Comparison of ENCODE assay signal across 8 mouse cellular contexts in genomic region chr12:112808587-112809364, GRCm38 (mm10). TPM values are rescaled to one million over a fixed set of nuclear protein-coding genes. Genes with fewer than 3 reads are reported as not detected.
DNase-seq lines count a peak whose midpoint lies in the region; ATAC-seq and TF ChIP-seq lines count a peak whose summit lies in the region.

Clba1 (plus strand) TSS chr12:112808937.

- H3K4me1 ChIP-seq in brown adipose tissue, adult 24 weeks (ENCODE audit: control insufficient read depth, insufficient read depth, insufficient read length, low read length): no peaks in the 10 kb centered on the region; the same call in 1 of the 2 replicates
- peaks cover 49% of the 10 kb centered on the region for H3K4me1 ChIP-seq in heart, embryonic 15.5 days (replicated peaks)
- no peaks in the 10 kb centered on the region for H3K4me1 ChIP-seq in liver, embryonic 14.5 days (replicated peaks; ENCODE audit: control insufficient read depth in 2 of 2, insufficient read depth in 2 of 2, low read length in 1 of 2)
- peaks cover 7% of the 10 kb centered on the region; the same call in 1 of the 2 replicates for H3K4me1 ChIP-seq in neural tube, embryonic 11.5 days (ENCODE audit: control insufficient read depth, insufficient read depth, low read length)
- H3K4me1 ChIP-seq in stomach, postnatal 0 days (replicated peaks; ENCODE audit: control insufficient read depth, insufficient read depth): no peaks in the 10 kb centered on the region

- 2% methylated on average over 64 of the region's 64 CpGs for WGBS in heart, embryonic 15.5 days
- WGBS in liver, embryonic 14.5 days (ENCODE audit: insufficient replicate concordance): 2% methylated on average over 64 of the region's 64 CpGs
- WGBS in neural tube, embryonic 11.5 days: 1% methylated on average over 50 of the region's 64 CpGs
- WGBS in stomach, postnatal 0 days: 2% methylated on average over 53 of the region's 64 CpGs

- peak; percentile 68 for TF ChIP-seq CTCF in liver, embryonic 14.5 days (IDR thresholded peaks at IDR 0.05; ENCODE audit: low read depth)
- peak; percentile 72 for TF ChIP-seq CTCF in stomach, postnatal 0 days (IDR thresholded peaks at IDR 0.05; ENCODE audit: low read depth)

- H3K9me3 ChIP-seq in heart, embryonic 15.5 days (replicated peaks): no peaks in the 10 kb centered on the region
- no peaks in the 10 kb centered on the region for H3K9me3 ChIP-seq in liver, embryonic 14.5 days (ENCODE audit: control insufficient read depth, low read length)
- no peaks in the 10 kb centered on the region for H3K9me3 ChIP-seq in neural tube, embryonic 11.5 days (ENCODE audit: control insufficient read depth, low read length)
- H3K9me3 ChIP-seq in stomach, postnatal 0 days (ENCODE audit: control insufficient read depth, low read length): no peaks in the 10 kb centered on the region

- peak; percentile 96 for DNase-seq in CD4-positive, CD25-positive, alpha-beta regulatory T cell, adult 2 months (ENCODE audit: low read depth, low spot score)
- peak; percentile 91 for DNase-seq in fibroblast of lung, adult 2 months (ENCODE audit: low read depth)
- peak; percentile 94 to 95 for DNase-seq in kidney, postnatal 25 days
- peak; percentile 71 to 74 (median 74) for DNase-seq in liver, embryonic 14.5 days (ENCODE audit: low read depth in 3 of 3, low spot score in 3 of 3)
- DNase-seq in neural tube, embryonic 11.5 days (ENCODE audit: low spot score): peak; percentile 96
- peak; percentile 93 for DNase-seq in stomach, postnatal 0 days (ENCODE audit: low spot score)

- H3K36me3 ChIP-seq in heart, embryonic 15.5 days: no peaks in the 10 kb centered on the region
- H3K36me3 ChIP-seq in liver, embryonic 14.5 days (replicated peaks; ENCODE audit: control insufficient read depth, insufficient read depth, low read depth): no peaks in the 10 kb centered on the region
- no peaks in the 10 kb centered on the region for H3K36me3 ChIP-seq in neural tube, embryonic 11.5 days (ENCODE audit: control insufficient read depth, insufficient read depth, low read length)
- no peaks in the 10 kb centered on the region; the same call in 1 of the 2 replicates for H3K36me3 ChIP-seq in stomach, postnatal 0 days (ENCODE audit: control insufficient read depth, insufficient read depth, low read length)

- H3K4me3 ChIP-seq in brown adipose tissue, adult 24 weeks (ENCODE audit: insufficient read depth, low read depth, low read length): peak within 1 kb of the TSS; percentile 66
- H3K4me3 ChIP-seq in heart, embryonic 15.5 days: peak within 1 kb of the TSS; percentile 82
- peak within 1 kb of the TSS; percentile 34 to 52 for H3K4me3 ChIP-seq in liver, embryonic 14.5 days (ENCODE audit: insufficient read depth in 1 of 2, low read depth in 2 of 2, low read length in 2 of 2)
- H3K4me3 ChIP-seq in neural tube, embryonic 11.5 days (ENCODE audit: low read depth, low read length): peak within 1 kb of the TSS; percentile 54
- peak within 1 kb of the TSS; percentile 64 for H3K4me3 ChIP-seq in stomach, postnatal 0 days (ENCODE audit: low read depth, low read length)

- peak; percentile 87 for ATAC-seq in heart, embryonic 15.5 days (replicated peaks; ENCODE audit: insufficient number of reproducible peaks, insufficient read depth, low FRiP score, low read depth)
- peak; percentile 85 for ATAC-seq in liver, embryonic 14.5 days (ENCODE audit: insufficient read depth)
- ATAC-seq in neural tube, embryonic 11.5 days (ENCODE audit: insufficient read depth, low FRiP score, low TSS enrichment): peak; percentile 92
- ATAC-seq in stomach, postnatal 0 days (ENCODE audit: low FRiP score, low TSS enrichment): peak; percentile 88

- H3K27me3 ChIP-seq in heart, embryonic 15.5 days: peaks cover 4% of the 10 kb centered on the region
- H3K27me3 ChIP-seq in liver, embryonic 14.5 days (ENCODE audit: control insufficient read depth, insufficient read depth, low read length): peaks cover 7% of the 10 kb centered on the region
- H3K27me3 ChIP-seq in neural tube, embryonic 11.5 days (ENCODE audit: control insufficient read depth, insufficient read depth, low read length): no peaks in the 10 kb centered on the region
- H3K27me3 ChIP-seq in stomach, postnatal 0 days (ENCODE audit: control insufficient read depth, insufficient read depth, low read length): no peaks in the 10 kb centered on the region

- peak within 1 kb of the TSS; percentile 69 for H3K9ac ChIP-seq in heart, embryonic 15.5 days
- H3K9ac ChIP-seq in liver, embryonic 14.5 days (replicated peaks): peak within 1 kb of the TSS; percentile 27
- peak within 1 kb of the TSS; percentile 61 for H3K9ac ChIP-seq in neural tube, embryonic 11.5 days (ENCODE audit: low read length)
- H3K9ac ChIP-seq in stomach, postnatal 0 days (ENCODE audit: low read length): peak within 1 kb of the TSS; percentile 68

- H3K4me2 ChIP-seq in heart, embryonic 15.5 days: peak within 1 kb of the TSS; percentile 98
- H3K4me2 ChIP-seq in liver, embryonic 14.5 days (ENCODE audit: low read depth): peak within 1 kb of the TSS; percentile 74
- peak within 1 kb of the TSS; percentile 98 for H3K4me2 ChIP-seq in neural tube, embryonic 11.5 days (ENCODE audit: low read depth)
- peak within 1 kb of the TSS; percentile 95 for H3K4me2 ChIP-seq in stomach, postnatal 0 days (replicated peaks; ENCODE audit: low read depth)

- no peak for TF ChIP-seq EP300 in liver, embryonic 14.5 days (IDR thresholded peaks at IDR 0.05; ENCODE audit: low read depth)
- TF ChIP-seq EP300 in stomach, postnatal 0 days (optimal IDR thresholded peaks at IDR 0.05): no peak

- H3K27ac ChIP-seq in brown adipose tissue, adult 24 weeks (replicated peaks; ENCODE audit: low read depth, low read length): no peak within 1 kb of the TSS
- H3K27ac ChIP-seq in heart, embryonic 15.5 days: peak within 1 kb of the TSS; percentile 46
- H3K27ac ChIP-seq in liver, embryonic 14.5 days: no peak within 1 kb of the TSS
- H3K27ac ChIP-seq in neural tube, embryonic 11.5 days (ENCODE audit: low read depth, low read length): no peak within 1 kb of the TSS
- peak within 1 kb of the TSS; percentile 40; the same call in 1 of the 2 replicates for H3K27ac ChIP-seq in stomach, postnatal 0 days (replicated peaks)

RNA-seq across cellular contexts. Expression of gene Clba1, which starts in this region (rescaled TPM):
- polyA plus RNA-seq in brown adipose tissue, adult 24 weeks (2012; ENCODE audit: insufficient read depth, insufficient read length, missing spikeins): 0.63 and 1.7 TPM in 2 replicates
- polyA plus RNA-seq in heart, embryonic 15.5 days (2015; fragmentation: Nextera tagmentation; extraction: Ambion mirVana): 5.7 and 7.3 TPM in 2 replicates
- polyA plus RNA-seq in liver, embryonic 14.5 days (2012; rRNA removed): 0.15 and 0.21 TPM in 2 replicates
- 0.25 and 0.40 TPM in 2 replicates for polyA plus RNA-seq in liver, embryonic 14.5 days (2014; fragmentation: Nextera tagmentation; extraction: Ambion mirVana)
- 13.6 and 14.0 TPM in 2 replicates for polyA plus RNA-seq in neural tube, embryonic 11.5 days (2014; fragmentation: Nextera tagmentation; extraction: Ambion mirVana)
- 6.8 and 7.0 TPM in 2 replicates for polyA plus RNA-seq in stomach, postnatal 0 days (2015; fragmentation: Nextera tagmentation; extraction: Ambion mirVana)

Comparison
In these comparisons a context has a peak if more than half of its experiments do, and no peak if none do; other contexts are left out.
1. Peak in DNase-seq, ATAC-seq, H3K4me3 ChIP-seq, H3K9ac ChIP-seq and H3K4me2 ChIP-seq in liver, embryonic 14.5 days; RNA of the gene not detected or under 1 TPM.
2. H3K27ac ChIP-seq: peak in heart, embryonic 15.5 days (single experiment) and stomach, postnatal 0 days (single experiment); none in brown adipose tissue, adult 24 weeks (single experiment), liver, embryonic 14.5 days (single experiment) and neural tube, embryonic 11.5 days (single experiment).
3. Peak in every context shown above with its lines, with median percentiles within 50 percentile points of each other: DNase-seq, H3K4me3 ChIP-seq, ATAC-seq, H3K4me2 ChIP-seq and H3K9ac ChIP-seq.